Mouse (Mus musculus) naive thymus-derived CD4-positive, alpha-beta T cell, adult 2 months (primary cell): ENCODE data around the gene Cry2.

Source experiments
- DNase-seq: peaks from one replicate; pipeline ENCODE4 v3.0.0-alpha.2; 2011; ENCODE audit warnings: low read depth

Gene Cry2

DNA sequence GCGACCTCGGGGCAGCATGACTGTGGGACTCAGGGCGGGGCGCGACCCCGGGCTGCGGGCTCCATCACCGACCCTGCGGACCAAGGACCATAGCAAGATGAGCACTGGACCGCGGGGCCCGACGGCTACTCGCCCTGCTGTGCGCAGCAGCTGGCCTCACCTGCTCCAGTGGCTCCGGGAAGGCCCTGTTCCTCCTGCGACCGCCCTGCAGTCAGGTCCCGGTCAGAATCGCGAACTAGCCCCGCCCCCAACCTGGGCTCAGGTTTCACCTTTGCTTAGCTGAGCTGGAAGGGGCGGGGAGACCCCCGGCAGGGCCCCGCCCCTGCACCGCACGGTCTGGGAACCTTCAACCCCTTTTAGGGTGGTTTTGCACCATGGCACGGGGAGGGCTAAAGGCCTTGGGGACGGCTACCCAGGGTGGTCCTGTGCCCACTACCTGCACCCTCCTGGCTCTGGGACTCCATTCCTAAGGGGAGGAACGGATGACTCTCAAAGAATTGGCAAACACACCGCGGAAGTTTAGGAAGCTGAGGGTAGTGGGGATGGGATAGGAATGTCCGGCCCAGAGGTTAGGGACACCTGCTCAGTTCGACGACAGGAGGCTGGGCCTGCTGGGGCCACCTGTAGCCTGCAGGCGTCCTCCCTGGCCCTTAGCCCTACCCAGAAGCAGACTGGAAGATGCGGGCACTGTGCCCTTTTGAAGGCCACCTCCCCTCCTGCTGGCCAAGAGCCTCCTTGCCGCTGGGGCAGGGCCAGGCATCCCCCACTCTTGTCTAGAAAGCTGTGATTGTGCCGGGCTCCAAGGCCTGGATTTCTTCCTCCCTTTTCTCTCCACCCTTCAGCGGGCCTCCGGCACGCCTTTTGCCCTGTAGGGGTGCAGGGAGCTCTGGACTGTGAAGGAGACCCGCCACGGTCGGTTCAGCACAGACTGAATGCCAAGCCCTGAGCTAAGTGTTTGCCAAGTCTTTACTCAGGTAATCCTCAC lies 62.7 kb downstream of the Cry2 start:
- DNase-seq: peak; percentile 38

DNA sequence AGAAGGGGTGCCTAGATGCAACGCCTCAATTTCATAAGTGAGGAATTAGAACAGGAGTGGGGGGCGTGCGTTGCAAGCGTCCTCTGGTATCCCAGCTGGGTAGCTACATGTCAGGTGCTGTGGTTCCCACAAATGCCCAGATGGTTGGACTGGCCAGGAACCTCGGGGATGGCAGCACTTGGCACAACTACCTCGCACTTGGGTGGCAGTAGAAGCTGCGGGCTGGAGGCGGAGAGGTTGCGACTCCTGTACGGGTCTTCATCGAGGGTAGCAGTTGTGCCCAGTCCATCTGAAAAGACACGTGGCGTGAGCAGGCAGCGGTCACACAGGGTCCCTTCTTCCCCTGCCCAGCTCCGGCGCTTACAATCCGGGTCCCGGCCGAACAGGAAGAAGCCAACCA lies 63.5 kb downstream of the Cry2 start:
- no peak for DNase-seq

DNA sequence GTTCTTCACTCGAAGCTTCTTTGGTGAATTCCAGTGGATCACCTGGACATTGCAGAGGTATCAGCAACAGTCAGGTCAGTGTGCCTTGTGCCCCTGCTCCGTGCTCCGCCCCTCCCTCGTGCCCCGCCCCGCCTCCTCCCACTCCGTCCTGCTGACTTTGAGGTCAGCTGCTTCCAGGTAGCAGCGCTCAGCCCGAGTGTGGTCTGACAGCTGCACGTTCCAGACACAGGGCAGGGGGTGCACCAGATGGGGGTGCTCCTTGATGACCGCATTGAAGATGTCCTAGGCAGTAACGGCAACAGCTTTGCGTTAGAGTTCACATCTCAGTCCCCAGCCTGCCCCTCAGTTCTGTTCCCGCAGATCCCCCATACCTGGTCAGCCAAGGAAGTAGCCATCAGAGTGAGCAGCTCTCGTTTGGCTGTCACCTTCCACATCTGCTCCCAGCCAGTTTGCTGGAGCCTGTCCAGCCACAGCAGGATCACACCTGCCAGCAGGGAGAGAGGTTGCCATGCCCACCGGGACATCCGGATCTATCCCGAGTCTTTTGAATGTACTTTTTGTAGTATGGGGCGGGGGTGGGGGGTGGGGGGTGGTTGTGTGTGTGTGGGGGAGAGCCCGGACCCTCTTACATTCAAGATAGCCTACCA lies 66.3 kb downstream of the Cry2 start:
- DNase-seq: no peak

DNA sequence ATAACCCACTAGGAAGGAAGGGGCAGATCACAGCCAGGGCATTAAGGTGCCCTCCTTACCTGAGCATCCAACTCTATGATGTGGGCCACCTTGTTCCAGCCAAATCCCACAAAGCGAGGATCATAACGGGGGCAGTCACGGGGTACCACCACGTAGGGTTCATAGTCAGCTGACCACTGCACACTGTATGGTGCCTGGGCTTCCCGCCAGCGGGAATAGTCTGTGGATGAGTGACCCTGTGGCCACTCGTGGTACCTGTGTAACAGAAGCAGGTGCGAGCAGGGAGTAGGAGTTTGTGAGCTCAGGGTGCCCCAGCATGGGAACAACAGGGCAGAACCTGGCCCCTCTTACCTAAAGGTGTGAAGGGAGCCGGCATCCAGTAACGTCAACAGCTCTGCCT lies 68.3 kb downstream of the Cry2 start:
- DNase-seq: no peak

DNA sequence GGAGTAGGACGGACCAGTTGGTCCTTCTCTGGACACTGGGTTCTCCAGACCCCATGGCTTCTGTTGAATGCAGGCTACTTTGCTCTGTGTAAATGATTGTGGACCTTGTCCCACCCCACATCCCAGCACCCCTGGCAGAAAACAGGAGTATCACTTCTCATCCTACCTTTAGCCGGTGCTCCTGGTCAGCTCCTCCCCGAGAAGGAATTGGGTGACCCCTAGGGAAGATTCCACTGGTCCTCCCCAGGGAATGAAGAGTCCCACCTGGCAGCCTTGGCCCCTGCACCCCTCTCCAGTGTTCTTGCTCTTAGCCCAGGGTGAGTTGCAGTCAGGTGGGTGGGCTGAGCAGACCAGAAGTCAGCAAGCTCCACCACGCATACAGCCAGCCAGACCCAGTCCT lies 69.8 kb downstream of the Cry2 start:
- no peak for DNase-seq

DNA sequence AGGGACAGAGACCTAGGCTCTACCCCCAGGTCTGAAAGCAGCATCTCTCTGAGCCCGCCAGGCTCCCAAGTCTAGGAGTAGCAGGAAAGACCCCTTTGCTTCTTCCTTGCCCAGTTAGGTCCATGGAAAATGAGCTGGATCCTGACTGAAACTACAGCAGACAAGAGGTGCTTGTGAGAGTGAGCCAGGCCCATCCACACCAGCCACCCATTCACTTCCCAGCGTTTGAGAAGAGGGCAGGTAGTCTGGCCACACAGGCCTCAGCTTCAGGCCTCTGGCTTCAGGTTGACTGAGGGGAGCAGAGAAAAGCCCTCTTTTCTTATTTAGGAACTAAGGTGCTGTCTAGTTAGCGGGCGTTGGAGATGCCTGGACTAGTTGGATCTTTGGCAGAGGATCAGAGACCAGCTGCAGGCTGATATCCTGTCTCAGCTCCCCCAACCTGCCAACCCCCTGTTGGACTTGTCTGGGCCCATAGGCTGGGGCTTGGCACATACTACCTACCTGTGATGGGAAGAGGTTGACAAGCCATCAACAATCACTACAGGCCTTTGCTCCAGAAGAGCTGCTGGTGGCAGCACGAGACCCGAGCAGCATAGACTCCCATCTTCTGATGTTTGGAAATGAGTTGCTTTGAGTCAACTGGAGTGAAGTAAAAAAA lies 71.1 kb downstream of the Cry2 start:
- DNase-seq: no peak

DNA sequence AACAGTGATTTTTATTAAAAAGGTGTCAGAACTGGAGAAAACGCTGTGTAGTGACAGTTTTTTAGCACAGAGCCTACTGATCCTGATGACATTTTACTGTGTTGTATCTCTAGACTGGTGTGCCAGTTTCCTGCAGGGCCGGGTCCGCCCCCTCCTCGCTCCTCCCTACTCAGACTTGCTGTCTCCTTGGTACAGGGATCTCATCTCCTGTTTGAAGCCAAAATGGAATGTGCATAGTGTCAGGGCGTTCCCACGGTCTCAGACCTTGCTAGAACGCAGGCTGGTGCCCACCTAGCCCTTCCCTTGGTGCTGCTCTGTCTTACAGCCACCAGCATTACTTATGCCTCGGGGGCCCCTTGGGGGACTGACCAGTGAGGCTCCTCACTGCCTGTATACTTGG lies 72.0 kb downstream of the Cry2 start:
- no peak for DNase-seq

DNA sequence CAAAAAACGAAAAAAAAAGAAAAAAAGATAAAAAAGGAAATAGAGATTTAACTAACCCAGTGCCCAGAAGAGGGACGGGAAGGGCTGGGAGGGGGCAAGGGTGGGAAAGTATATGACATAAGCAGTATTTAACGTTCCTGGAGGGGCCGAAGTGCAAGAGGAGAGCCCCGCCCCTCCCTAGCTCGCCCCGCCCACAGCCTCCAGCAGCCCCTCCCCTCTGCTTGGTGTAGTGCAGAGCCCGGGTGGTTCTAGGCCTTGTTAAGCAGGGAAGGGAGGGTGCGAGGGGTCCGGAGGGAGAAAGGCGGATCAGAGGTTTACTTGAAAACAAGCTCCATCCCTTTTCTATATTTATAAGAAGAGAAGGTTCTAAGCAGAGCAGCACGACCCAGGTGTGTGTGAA lies 73.0 kb downstream of the Cry2 start:
- DNase-seq: no peak

DNA sequence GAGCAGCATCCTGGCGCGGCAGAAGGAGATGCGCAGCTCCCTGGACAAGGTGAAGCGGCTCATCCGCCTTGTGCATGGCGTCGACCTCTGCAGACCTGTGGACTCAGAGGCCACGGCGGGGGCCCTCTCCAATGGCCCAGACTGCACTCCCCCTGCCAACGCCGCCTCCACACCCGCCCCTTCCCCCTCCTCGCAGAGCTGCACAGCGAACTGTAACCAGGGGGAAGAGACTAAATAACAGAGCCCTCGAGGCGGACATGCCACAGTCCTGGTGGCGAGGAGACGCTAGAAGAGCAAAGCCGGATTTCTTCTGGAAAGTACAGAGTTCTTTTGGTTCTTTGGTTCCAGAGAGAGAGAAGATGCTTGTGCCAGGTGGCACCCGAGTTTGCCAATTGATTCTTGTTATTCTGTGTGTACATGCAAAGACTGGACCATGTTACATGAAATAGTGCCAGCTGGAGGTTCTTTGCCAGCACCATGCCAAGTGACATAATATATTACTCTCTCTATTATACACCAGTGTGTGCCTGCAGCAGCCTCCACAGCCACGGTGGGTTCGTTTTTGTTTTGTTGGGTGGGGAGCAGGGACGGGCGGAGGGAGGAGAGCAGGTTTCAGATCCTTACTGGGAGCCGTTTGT lies 73.5 kb downstream of the Cry2 start:
- no peak for DNase-seq

DNA sequence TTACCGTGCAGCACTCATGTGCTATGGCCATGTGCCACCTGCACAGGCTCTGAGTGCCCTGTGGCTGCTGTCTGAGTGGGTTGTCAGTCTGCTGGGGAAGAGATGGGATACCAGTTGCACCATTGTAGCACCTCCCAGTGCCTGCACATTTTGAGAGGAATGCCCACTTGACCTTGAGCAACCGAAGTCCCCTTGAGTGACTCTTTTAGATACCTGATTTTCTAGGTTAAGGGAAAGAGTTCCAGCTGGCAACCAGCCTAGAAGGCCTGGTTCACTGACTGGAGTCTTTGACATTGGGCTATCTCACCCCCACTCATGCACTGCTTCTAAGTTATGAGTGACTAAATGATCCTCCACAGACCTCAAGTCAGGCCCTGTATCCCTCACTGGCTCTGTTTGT lies 74.5 kb downstream of the Cry2 start:
- DNase-seq: no peak

DNA sequence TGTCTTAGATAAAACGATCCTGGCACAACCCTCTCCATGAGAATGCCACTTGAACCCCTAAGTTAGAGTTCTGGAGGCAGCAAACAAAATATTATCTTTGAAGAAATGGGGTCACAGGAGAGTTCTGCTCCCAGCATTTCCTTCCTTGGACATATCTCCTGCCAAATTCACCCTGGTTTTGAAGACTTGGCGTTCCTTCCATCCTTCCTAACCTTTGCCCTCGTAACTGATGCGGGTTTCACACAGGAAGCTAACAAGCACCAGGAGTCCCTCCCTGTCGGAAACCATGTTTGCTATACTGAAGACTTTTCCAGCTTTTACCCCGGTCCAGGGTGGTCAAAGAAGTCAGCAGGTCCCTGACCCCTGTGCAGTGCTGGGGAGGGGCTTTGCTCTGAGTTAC lies 79.6 kb downstream of the Cry2 start:
- no peak for DNase-seq
